Mouse (Mus musculus) natural killer cell, adult 2 months (primary cell): ENCODE measurements at regions not wholly inside any gene's neighbourhood (a gene's known extent, or its start where the extent isn't known, plus 50 kb on each side); places are given as distances from the start of the nearest gene placed in this dataset.

Experiments used
- DNase-seq, 2 experiments: peaks; one replicate each; pipeline ENCODE4 v3.0.0; 2022; ENCODE audit warnings: low spot score in 2 of 2

GRCm38 (mm10) chr3:38046611-38047010 is 322.3 kb upstream of the Gm5148 start:
- DNase-seq = no peak

- DNase-seq = no peak
Observed at GRCm38 (mm10) chr3:38045989-38046388, 321.7 kb upstream of the Gm5148 start.

GRCm38 (mm10) chr3:38045523-38045922 is 321.2 kb upstream of the Gm5148 start:
- DNase-seq = no peak

GRCm38 (mm10) chr3:38044338-38044737 is 320.0 kb upstream of the Gm5148 start:
- DNase-seq = no peak

GRCm38 (mm10) chr3:38042614-38043013 is 318.3 kb upstream of the Gm5148 start:
- no peak for DNase-seq

- no peak for DNase-seq
Observed at GRCm38 (mm10) chr3:38036131-38036530, 311.8 kb upstream of the Gm5148 start.

GRCm38 (mm10) chr3:38034138-38034537 is 309.8 kb upstream of the Gm5148 start:
- no peak for DNase-seq

- no peak for DNase-seq
Observed at GRCm38 (mm10) chr3:38014768-38015167, 290.5 kb upstream of the Gm5148 start.

- DNase-seq = no peak
Observed at GRCm38 (mm10) chr3:38009168-38009567, 284.9 kb upstream of the Gm5148 start.

GRCm38 (mm10) chr3:38008321-38008720 is 284.0 kb upstream of the Gm5148 start:
- no peak for DNase-seq

- DNase-seq = no peak
Observed at GRCm38 (mm10) chr3:38007626-38008025, 283.3 kb upstream of the Gm5148 start.

GRCm38 (mm10) chr3:38002275-38002674 is 278.0 kb upstream of the Gm5148 start:
- no peak for DNase-seq

- no peak for DNase-seq
Observed at GRCm38 (mm10) chr3:37999779-38000178, 275.5 kb upstream of the Gm5148 start.

GRCm38 (mm10) chr3:37997998-37998397 is 273.7 kb upstream of the Gm5148 start:
- DNase-seq = no peak

GRCm38 (mm10) chr3:37989992-37990391 is 265.7 kb upstream of the Gm5148 start:
- DNase-seq = no peak

GRCm38 (mm10) chr3:37987775-37988505 is 263.6 kb upstream of the Gm5148 start:
- no peak for DNase-seq

GRCm38 (mm10) chr3:37987007-37987774 is 262.9 kb upstream of the Gm5148 start:
- no peak for DNase-seq

- no peak for DNase-seq
Observed at GRCm38 (mm10) chr3:37984706-37985105, 260.4 kb upstream of the Gm5148 start.

- peak in 1 of 2 experiments; percentile 32 for DNase-seq
Observed at GRCm38 (mm10) chr3:37981481-37982180, 257.3 kb upstream of the Gm5148 start.

GRCm38 (mm10) chr3:37979871-37980270 is 255.6 kb upstream of the Gm5148 start:
- peak in 1 of 2 experiments; percentile 27 for DNase-seq

GRCm38 (mm10) chr3:37978481-37978880 is 254.2 kb upstream of the Gm5148 start:
- DNase-seq = peak in 1 of 2 experiments; percentile 4

GRCm38 (mm10) chr3:37977453-37977852 is 253.2 kb upstream of the Gm5148 start:
- no peak for DNase-seq
